Mouse (Mus musculus): ENCODE measurements around the gene Nrg3. TPM values are rescaled to one million over a fixed set of nuclear protein-coding genes. Genes with fewer than 3 reads are reported as not detected.

Nrg3 gene
- total and polyA plus RNA-seq, 3 experiments: not detected

DNA sequence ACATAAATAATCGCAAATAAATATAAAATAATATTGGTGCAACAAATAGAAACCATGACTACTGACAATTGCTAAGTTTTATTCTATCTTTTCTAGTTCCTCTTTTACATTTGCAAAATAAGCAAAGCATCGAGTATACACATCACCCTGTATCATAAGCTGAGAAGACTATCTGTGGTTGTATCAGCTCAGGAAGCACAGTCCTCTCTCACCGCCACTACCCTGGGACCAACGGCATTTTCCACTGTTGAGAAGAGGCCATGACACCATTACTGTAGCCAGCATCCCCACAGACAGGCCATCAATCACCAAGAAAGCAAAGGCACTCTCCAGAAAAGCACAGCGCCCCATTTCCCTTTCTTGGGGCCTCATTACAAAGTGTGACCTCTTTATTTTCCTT lies 956.7 kb downstream of the Nrg3 start (continued):
- no peak for TF ChIP-seq MEF2A (IDR thresholded peaks at IDR 0.05; ENCODE audit: extremely low read depth, insufficient replicate concordance, low read depth, low read length, poor library complexity, severe bottlenecking)
- no peak for TF ChIP-seq MXI1 (IDR thresholded peaks at IDR 0.05; ENCODE audit: low read depth, low read length)
- TF ChIP-seq USF2 (IDR thresholded peaks at IDR 0.05; ENCODE audit: borderline replicate concordance in 1 of 2, insufficient read depth in 1 of 2, low read depth in 1 of 2, low read length in 2 of 2): no peak
- TF ChIP-seq ETS1 (IDR thresholded peaks at IDR 0.05; ENCODE audit: low read depth, low read length): peak; percentile 85

DNA sequence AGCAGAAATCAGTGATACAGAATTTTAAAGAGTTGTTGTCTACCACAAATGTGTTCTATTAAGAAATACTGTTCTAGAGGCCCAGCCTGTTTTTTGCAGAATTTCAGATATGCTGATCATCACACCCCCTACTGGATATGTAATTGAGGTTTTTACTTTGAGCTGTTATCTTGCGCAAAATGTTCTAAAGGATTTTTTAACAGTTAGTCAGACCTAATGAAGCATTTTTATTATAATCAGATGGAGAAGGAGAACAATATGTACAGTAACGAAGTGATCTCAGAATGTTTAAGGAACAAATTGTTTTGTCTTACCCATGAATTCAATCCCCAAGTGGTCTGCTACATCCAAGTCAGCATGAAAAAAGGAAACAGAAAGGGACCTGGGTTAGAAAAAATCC lies 963.9 kb downstream of the Nrg3 start:
- Histone ChIP-seq H3K79me2 (ENCODE audit: control insufficient read depth, insufficient read depth, low read length, poor library complexity) (no peaks in the 10 kb centered on the region), H3K27me3 (ENCODE audit: control insufficient read depth in 1 of 2, insufficient read depth in 2 of 2, low read length in 2 of 2) (no peaks in the 10 kb centered on the region), H3K9ac (ENCODE audit: control insufficient read depth, low read depth, low read length, poor library complexity, severe bottlenecking) (no peak overlapping the region), H3K4me1 (ENCODE audit: control insufficient read depth in 1 of 2, insufficient read depth in 2 of 2, low read length in 2 of 2) (peaks cover 3 to 24% of the 10 kb centered on the region in 2 experiments; a peak in 3 of 4 replicates), H3K27ac (ENCODE audit: control insufficient read depth, low read depth, low read length) (no peak overlapping the region), H3K9me3 (replicated peaks; ENCODE audit: insufficient read depth, low read length) (no peaks in the 10 kb centered on the region), H3K36me3 (ENCODE audit: control insufficient read depth in 1 of 2, insufficient read depth in 2 of 2, low read length in 2 of 2) (peaks cover 0 to 21% of the 10 kb centered on the region in 2 experiments; a peak in 2 of 4 replicates), H3K4me3 (ENCODE audit: control insufficient read depth in 1 of 2, insufficient read depth in 1 of 2, low read depth in 2 of 2, low read length in 2 of 2) (no peak overlapping the region)
- DNase-seq (ENCODE audit: low read depth, low spot score): peak; percentile 33
- TF ChIP-seq KAT2A (conservative IDR thresholded peaks at IDR 0.05; ENCODE audit: low read depth, low read length) (no peak), UBTF (IDR thresholded peaks at IDR 0.05; ENCODE audit: borderline replicate concordance, insufficient read depth, low read depth, low read length) (no peak), SMC3 (IDR thresholded peaks at IDR 0.05; ENCODE audit: low read depth, low read length) (peak; percentile 26; the same call in 1 of the 2 replicates), TAL1 (IDR thresholded peaks at IDR 0.05; ENCODE audit: low read length) (no peak), MXI1 (IDR thresholded peaks at IDR 0.05; ENCODE audit: low read depth, low read length) (no peak), CHD1 (IDR thresholded peaks at IDR 0.05; ENCODE audit: low read depth, low read length) (no peak), RAD21 (IDR thresholded peaks at IDR 0.05; ENCODE audit: low read depth, low read length) (peak; percentile 16), JUND (IDR thresholded peaks at IDR 0.05; ENCODE audit: low read depth, low read length) (no peak), GABPA (IDR thresholded peaks at IDR 0.05; ENCODE audit: low read depth, low read length) (no peak), CHD2 (IDR thresholded peaks at IDR 0.05; ENCODE audit: low read length) (no peak), GATA1 (IDR thresholded peaks at IDR 0.05; ENCODE audit: low read depth, low read length) (0 out of 2 replicates have a peak, but pooled peaks have one; percentile 31), MAX (IDR thresholded peaks at IDR 0.05; ENCODE audit: low read length) (no peak), NRF1 (IDR thresholded peaks at IDR 0.05; ENCODE audit: insufficient read depth, low read depth, low read length, poor library complexity, severe bottlenecking) (no peak), CTCF (IDR thresholded peaks at IDR 0.05 in 2 of 3, conservative IDR thresholded peaks at IDR 0.05 in 1 of 3; ENCODE audit: control insufficient read depth in 1 of 3, insufficient read depth in 1 of 3, low read depth in 2 of 3, low read length in 3 of 3, poor library complexity in 1 of 3, severe bottlenecking in 1 of 3) (peak in 1 of 3 experiments; percentile 21; a peak in 2 of 6 replicates), ZC3H11A (IDR thresholded peaks at IDR 0.05; ENCODE audit: low read depth, low read length) (no peak), HCFC1 (IDR thresholded peaks at IDR 0.05; ENCODE audit: low read depth, low read length) (no peak), POLR2A (IDR thresholded peaks at IDR 0.05; ENCODE audit: control insufficient read depth in 1 of 2, insufficient read depth in 1 of 2, low read depth in 1 of 2, low read length in 2 of 2, poor library complexity in 1 of 2) (no peak), MAZ (IDR thresholded peaks at IDR 0.05; ENCODE audit: low read depth, low read length) (no peak), BHLHE40 (IDR thresholded peaks at IDR 0.05; ENCODE audit: borderline replicate concordance, low read depth, low read length) (no peak), ZNF384 (IDR thresholded peaks at IDR 0.05; ENCODE audit: low read depth, low read length) (no peak), TBP (IDR thresholded peaks at IDR 0.05; ENCODE audit: low read depth, low read length) (no peak), EP300 (IDR thresholded peaks at IDR 0.05; ENCODE audit: low read depth in 1 of 2, low read length in 2 of 2) (peak; percentile 23 to 53; a peak in 2 of 4 replicates), TCF12 (IDR thresholded peaks at IDR 0.05; ENCODE audit: low read depth, low read length) (no peak), MEF2A (IDR thresholded peaks at IDR 0.05; ENCODE audit: extremely low read depth, insufficient replicate concordance, low read depth, low read length, poor library complexity, severe bottlenecking) (no peak), ZMIZ1 (IDR thresholded peaks at IDR 0.05; ENCODE audit: low read depth, low read length) (no peak), USF1 (IDR thresholded peaks at IDR 0.05; ENCODE audit: low read depth, low read length) (no peak), ELF1 (IDR thresholded peaks at IDR 0.05; ENCODE audit: low read depth, low read length) (no peak), POLR2AphosphoS2 (IDR thresholded peaks at IDR 0.05; ENCODE audit: low read length) (no peak), MYC (IDR thresholded peaks at IDR 0.05; ENCODE audit: low read depth, low read length) (no peak), ETS1 (IDR thresholded peaks at IDR 0.05; ENCODE audit: low read depth, low read length) (no peak; the same call in 1 of the 2 replicates), POLR2AphosphoS5 (IDR thresholded peaks at IDR 0.05; ENCODE audit: borderline replicate concordance, low read depth, low read length) (no peak), ZKSCAN1 (IDR thresholded peaks at IDR 0.05; ENCODE audit: low read depth, low read length) (no peak), SIN3A (IDR thresholded peaks at IDR 0.05; ENCODE audit: low read length) (0 out of 2 replicates have a peak, but pooled peaks have one; percentile 19)

All from MEL (cell line).